Mouse (Mus musculus) limb, embryonic 11.5 days (tissue): Measurements from ENCODE around the gene Dera. TPM values are rescaled to one million over a fixed set of nuclear protein-coding genes. Genes with fewer than 3 reads are reported as not detected.
A peak's percentile ranks its signal among the peaks of the same experiment; 100 is the strongest.

Experiments used
- ATAC-seq: fragments of 200-750 bp; cut with Nextera tagmentation; 2 replicates; pipeline ENCODE4 v1.8.0; 2017; ENCODE audit warnings: low read depth; ENCODE audit not compliant: insufficient number of reproducible peaks, low FRiP score, low TSS enrichment
- DNase-seq: peaks from one replicate; pipeline ENCODE4 v3.0.0-alpha.2; 2015; ENCODE audit warnings: low spot score
- H3K27ac ChIP-seq: fragments of 300-500 bp; sonication (generic); replicated peaks from 2 replicates; pipeline ENCODE4 v1.5.1; 2014; ENCODE audit warnings: low read depth, mild to moderate bottlenecking, low read length
- H3K27me3 ChIP-seq: fragments of 300-500 bp; sonication (generic); 2 replicates; pipeline ENCODE4 v1.6.1; 2014; ENCODE audit warnings: mild to moderate bottlenecking, low read length, mixed read lengths; ENCODE audit not compliant: control insufficient read depth, insufficient read depth
- H3K36me3 ChIP-seq: fragments of 300-500 bp; sonication (generic); 2 replicates; pipeline ENCODE4 v1.6.1; 2014; ENCODE audit warnings: mild to moderate bottlenecking, low read length, moderate library complexity, mixed read lengths; ENCODE audit not compliant: control insufficient read depth, insufficient read depth
- H3K4me1 ChIP-seq: fragments of 300-500 bp; sonication (generic); 2 replicates; pipeline ENCODE4 v1.6.1; 2014; ENCODE audit warnings: low read length, mixed read lengths; ENCODE audit not compliant: control insufficient read depth, insufficient read depth
- H3K4me2 ChIP-seq: fragments of 300-500 bp; sonication (generic); 2 replicates; pipeline ENCODE4 v1.6.1; 2014; ENCODE audit warnings: low read depth, mild to moderate bottlenecking, moderate library complexity; ENCODE audit not compliant: severe bottlenecking
- H3K4me3 ChIP-seq: fragments of 300-500 bp; sonication (generic); 2 replicates; pipeline ENCODE4 v1.5.1; 2014; ENCODE audit warnings: low read depth, low read length
- H3K9ac ChIP-seq: fragments of 300-500 bp; sonication (generic); 2 replicates; pipeline ENCODE4 v1.6.1; 2014; ENCODE audit warnings: mild to moderate bottlenecking, low read length
- H3K9me3 ChIP-seq: fragments of 300-500 bp; sonication (generic); 2 replicates; pipeline ENCODE4 v1.6.1; 2016; ENCODE audit warnings: low read length; ENCODE audit not compliant: control insufficient read depth
- WGBS: fragments of 180-500 bp; shearing (Covaris S2); extraction: QIAGEN DNeasy Blood & Tissue Kit; methylation state at CpG from one replicate; pipeline ENCODE4 v1.1.7; 2014; 5-methylcytosine and 5-hydroxymethylcytosine counted together
- polyA plus RNA-seq: library from polyadenylated mRNA; unstranded; fragments of >200 nt; fragmentation: Nextera tagmentation; extraction: Ambion mirVana; gene quantifications from 2 replicates; pipeline ENCODE4 v1.2.1, GENCODE M21; 2014

Dera gene
- polyA plus RNA-seq, 1 experiment from 2014 or later = 75.2 TPM

GRCm38 (mm10) chr6:137824046-137825021 is 70.0 kb downstream of the Dera start:
- Histone ChIP-seq H3K4me1 (0 out of 2 replicates have a peak, but pooled peaks cover 3% of the 10 kb centered on the region), H3K4me2 (no peak overlapping the region), H3K9ac (no peak overlapping the region), H3K27me3 (no peaks in the 10 kb centered on the region), H3K27ac (no peak overlapping the region), H3K9me3 (no peaks in the 10 kb centered on the region), H3K4me3 (no peak overlapping the region), H3K36me3 (no peaks in the 10 kb centered on the region)
- WGBS = 68% methylated on average over 7 of the region's 7 CpGs
- ATAC-seq (no peak), DNase-seq (no peak)

- no peak overlapping the region for H3K27ac ChIP-seq
- H3K4me2 ChIP-seq = no peak overlapping the region
- H3K27me3 ChIP-seq = no peaks in the 10 kb centered on the region
- ATAC-seq (no peak), DNase-seq (no peak)
- 0 out of 2 replicates have a peak, but pooled peaks cover 3% of the 10 kb centered on the region for H3K4me1 ChIP-seq
- H3K36me3 ChIP-seq = no peaks in the 10 kb centered on the region
- no peak overlapping the region for H3K9ac ChIP-seq
- no peak overlapping the region for H3K4me3 ChIP-seq
- H3K9me3 ChIP-seq = no peaks in the 10 kb centered on the region
- 94% methylated on average over 5 of the region's 5 CpGs for WGBS
Measured at GRCm38 (mm10) chr6:137825022-137825613, 70.8 kb downstream of the Dera start.

- Histone ChIP-seq H3K9ac (no peak overlapping the region), H3K4me1 (0 out of 2 replicates have a peak, but pooled peaks cover 3% of the 10 kb centered on the region), H3K9me3 (no peaks in the 10 kb centered on the region), H3K27ac (no peak overlapping the region), H3K4me2 (no peak overlapping the region), H3K4me3 (no peak overlapping the region), H3K36me3 (no peaks in the 10 kb centered on the region), H3K27me3 (no peaks in the 10 kb centered on the region)
- 88% methylated on average over 12 of the region's 12 CpGs for WGBS
- ATAC-seq = 0 out of 2 replicates have a peak, but pooled peaks have one; percentile 41
- no peak for DNase-seq
Measured at GRCm38 (mm10) chr6:137829056-137829776, 74.9 kb downstream of the Dera start.

GRCm38 (mm10) chr6:137836799-137837198 is 82.5 kb downstream of the Dera start:
- H3K27ac ChIP-seq = no peak overlapping the region
- DNase-seq = no peak
- H3K36me3 ChIP-seq = no peaks in the 10 kb centered on the region
- H3K27me3 ChIP-seq = no peaks in the 10 kb centered on the region
- no peaks in the 10 kb centered on the region for H3K4me1 ChIP-seq
- no peak overlapping the region for H3K9ac ChIP-seq
- H3K4me2 ChIP-seq = no peak overlapping the region
- no peak for ATAC-seq
- no peak overlapping the region for H3K4me3 ChIP-seq
- WGBS = 92% methylated on average over 13 of the region's 13 CpGs
- no peaks in the 10 kb centered on the region for H3K9me3 ChIP-seq

- no peak overlapping the region for H3K9ac ChIP-seq
- no peaks in the 10 kb centered on the region for H3K27me3 ChIP-seq
- WGBS = 87% methylated on average over 3 of the region's 3 CpGs
- no peak overlapping the region for H3K4me2 ChIP-seq
- H3K9me3 ChIP-seq = no peaks in the 10 kb centered on the region
- no peak overlapping the region for H3K27ac ChIP-seq
- no peak overlapping the region for H3K4me3 ChIP-seq
- no peak for ATAC-seq
- no peak for DNase-seq
- no peaks in the 10 kb centered on the region for H3K36me3 ChIP-seq
- H3K4me1 ChIP-seq = no peaks in the 10 kb centered on the region
Measured at GRCm38 (mm10) chr6:137843337-137843736, 89.0 kb downstream of the Dera start.

- WGBS = 91% methylated on average over 10 of the region's 10 CpGs
- Histone ChIP-seq H3K36me3 (no peaks in the 10 kb centered on the region), H3K4me1 (no peaks in the 10 kb centered on the region), H3K27ac (no peak overlapping the region), H3K9me3 (no peaks in the 10 kb centered on the region), H3K4me3 (no peak overlapping the region), H3K9ac (no peak overlapping the region), H3K4me2 (no peak overlapping the region), H3K27me3 (no peaks in the 10 kb centered on the region)
- no peak for DNase-seq
- ATAC-seq = no peak
Measured at GRCm38 (mm10) chr6:137857198-137858194, 103.2 kb downstream of the Dera start.

- no peak overlapping the region for H3K4me2 ChIP-seq
- no peaks in the 10 kb centered on the region for H3K27me3 ChIP-seq
- no peak overlapping the region for H3K4me3 ChIP-seq
- H3K9me3 ChIP-seq = no peaks in the 10 kb centered on the region
- H3K27ac ChIP-seq = no peak overlapping the region
- H3K4me1 ChIP-seq = no peaks in the 10 kb centered on the region
- no peaks in the 10 kb centered on the region for H3K36me3 ChIP-seq
- DNase-seq (no peak), ATAC-seq (no peak)
- no peak overlapping the region for H3K9ac ChIP-seq
- WGBS = 84% methylated on average over 7 of the region's 7 CpGs
Measured at GRCm38 (mm10) chr6:137869903-137870580, 115.7 kb downstream of the Dera start.
